Mouse (Mus musculus): ENCODE measurements at regions not wholly inside any gene's neighbourhood (a gene's known extent, or its start where the extent isn't known, plus 50 kb on each side); places are given as distances from the start of the nearest gene placed in this dataset.

- ChIA-PET POLR2A (no interaction called here), CTCF (no interaction called here)
- no peak for ATAC-seq
- no peaks in the 10 kb centered on the region for H3K27me3 ChIP-seq
- TF ChIP-seq CTCF (IDR thresholded peaks at IDR 0.05) = no peak
- in situ Hi-C loops (cut with MboI; ENCODE audit: low pct_unique_long_range_greater_than_20kb) = no loop called here
- no peak for DNase-seq (ENCODE audit: low read depth, low spot score)
These were observed 496.0 kb upstream of the 3110018I06Rik start for GRCm38 (mm10) chr12:106992421-106992820.

- ChIA-PET CTCF (no interaction called here), POLR2A (no interaction called here)
- H3K27me3 ChIP-seq = no peaks in the 10 kb centered on the region
- DNase-seq (ENCODE audit: low read depth, low spot score) (no peak), ATAC-seq (no peak)
- in situ Hi-C loops (cut with MboI; ENCODE audit: low pct_unique_long_range_greater_than_20kb) = no loop called here
- no peak for TF ChIP-seq CTCF (IDR thresholded peaks at IDR 0.05)
These were observed 495.4 kb upstream of the 3110018I06Rik start for GRCm38 (mm10) chr12:106993011-106993410.

DNA sequence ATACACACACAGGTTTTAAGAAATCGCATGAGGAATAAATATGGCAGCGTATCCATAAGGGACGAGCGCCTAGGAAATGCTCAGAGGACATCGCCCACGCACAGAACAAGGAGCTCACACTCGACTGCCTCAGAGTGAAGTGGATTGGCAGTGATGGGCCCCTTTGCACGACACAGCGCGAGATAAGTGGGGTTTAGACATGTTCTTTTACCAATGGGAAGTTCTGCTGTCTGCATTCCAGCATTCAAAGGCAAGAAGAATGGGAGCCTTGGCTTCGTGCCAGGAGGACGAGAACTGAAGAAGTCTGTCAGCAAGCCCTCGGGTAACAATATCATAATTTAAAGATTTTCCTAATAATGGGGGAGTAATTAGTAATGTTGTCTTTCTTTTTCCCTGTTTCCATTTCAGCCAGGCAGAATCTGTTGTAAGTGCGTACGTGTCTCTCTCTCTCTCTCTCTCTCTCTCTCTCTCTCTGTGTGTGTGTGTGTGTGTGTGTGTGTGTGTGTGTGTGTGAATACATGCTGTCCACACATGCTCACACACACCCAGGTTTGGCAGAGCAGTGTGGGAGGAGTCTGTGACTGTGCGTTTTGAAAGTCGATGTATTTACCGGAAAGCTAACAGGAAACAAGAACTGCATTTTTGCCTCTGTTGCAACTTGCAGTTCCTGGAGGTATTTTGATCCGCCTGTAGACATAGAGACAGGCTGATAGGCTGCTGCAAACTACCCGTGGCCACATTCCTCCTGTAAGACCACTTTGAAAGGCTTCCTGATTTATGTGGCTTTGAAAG lies 477.2 kb upstream of the 3110018I06Rik start:
- no peak for ATAC-seq
- CTCF ChIA-PET = no interaction called here
- POLR2A ChIA-PET = no interaction called here
- no peak for DNase-seq (ENCODE audit: low read depth, low spot score)
- no peak for TF ChIP-seq CTCF (IDR thresholded peaks at IDR 0.05)
- H3K27me3 ChIP-seq = no peaks in the 10 kb centered on the region
- in situ Hi-C loops (cut with MboI; ENCODE audit: low pct_unique_long_range_greater_than_20kb) = no loop called here

GRCm38 (mm10) chr12:107016801-107017200 lies 471.6 kb upstream of the 3110018I06Rik start:
- no peaks in the 10 kb centered on the region for H3K27me3 ChIP-seq
- TF ChIP-seq CTCF (IDR thresholded peaks at IDR 0.05) = no peak
- in situ Hi-C loops (cut with MboI; ENCODE audit: low pct_unique_long_range_greater_than_20kb) = no loop called here
- CTCF ChIA-PET = no interaction called here
- POLR2A ChIA-PET = no interaction called here
- ATAC-seq (no peak), DNase-seq (ENCODE audit: low read depth, low spot score) (no peak)

- ChIA-PET CTCF (no interaction called here), POLR2A (no interaction called here)
- H3K27me3 ChIP-seq = no peaks in the 10 kb centered on the region
- DNase-seq (ENCODE audit: low read depth, low spot score) (no peak), ATAC-seq (no peak)
- in situ Hi-C loops (cut with MboI; ENCODE audit: low pct_unique_long_range_greater_than_20kb) = no loop called here
- no peak for TF ChIP-seq CTCF (IDR thresholded peaks at IDR 0.05)
These were observed 466.6 kb upstream of the 3110018I06Rik start for GRCm38 (mm10) chr12:107021806-107022205.

DNA sequence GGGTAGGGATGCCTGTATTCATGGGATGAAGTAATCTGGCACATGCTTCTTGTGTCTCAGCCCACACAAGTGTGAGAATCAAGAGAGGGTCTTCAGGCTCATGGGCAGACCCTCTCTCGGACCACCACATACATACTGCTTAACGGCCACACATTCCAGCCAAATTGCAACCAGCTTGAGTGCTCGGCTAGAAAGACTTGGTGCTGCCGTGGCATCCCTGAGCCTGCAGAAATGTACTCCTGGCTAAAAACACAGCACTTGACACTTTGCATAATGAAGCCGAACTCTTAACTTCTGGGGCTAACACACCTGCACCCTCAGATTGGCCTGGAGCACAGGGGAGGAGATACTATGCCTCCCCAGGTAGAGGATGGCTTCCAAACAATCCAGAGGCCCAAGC lies 461.6 kb upstream of the 3110018I06Rik start:
- no peak for TF ChIP-seq CTCF (IDR thresholded peaks at IDR 0.05)
- ChIA-PET POLR2A (no interaction called here), CTCF (no interaction called here)
- no peak for ATAC-seq
- in situ Hi-C loops (cut with MboI; ENCODE audit: low pct_unique_long_range_greater_than_20kb) = no loop called here
- H3K27me3 ChIP-seq = no peaks in the 10 kb centered on the region
- DNase-seq (ENCODE audit: low read depth, low spot score) = no peak

DNA sequence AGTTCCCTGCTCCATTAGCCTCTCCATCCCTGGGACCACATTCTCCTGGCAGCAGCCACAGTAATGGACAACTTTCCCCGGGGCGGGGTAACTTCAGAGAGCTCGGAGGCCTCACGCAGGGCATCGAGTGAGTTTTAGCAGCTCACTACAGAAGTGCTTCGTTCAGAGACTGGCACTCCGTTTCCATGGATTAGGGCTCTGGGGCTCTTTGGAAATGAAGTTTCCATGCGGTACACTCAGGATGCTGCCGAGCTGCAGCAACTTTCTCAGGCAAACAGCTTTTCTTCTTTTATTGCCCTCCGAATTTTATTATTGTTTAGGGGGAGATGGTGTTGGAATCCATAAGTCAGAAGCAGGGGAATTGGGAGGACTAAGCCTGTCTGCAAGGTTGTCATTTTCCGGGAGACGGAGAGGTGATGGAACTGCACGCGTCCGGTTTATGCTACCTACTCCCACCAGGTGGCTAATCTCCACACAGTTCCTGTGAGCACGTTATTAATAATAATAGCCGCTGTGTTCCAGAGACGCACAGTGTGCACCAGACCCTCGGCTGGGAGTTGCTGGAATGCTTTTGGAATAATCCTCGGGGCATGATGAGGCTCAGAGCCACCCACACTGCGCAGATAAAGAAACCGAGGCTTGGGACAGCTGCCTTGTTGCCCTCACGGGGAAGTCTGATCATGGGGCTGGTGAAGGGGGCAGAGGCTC lies 460.4 kb upstream of the 3110018I06Rik start:
- ATAC-seq (no peak), DNase-seq (ENCODE audit: low read depth, low spot score) (no peak)
- no peaks in the 10 kb centered on the region for H3K27me3 ChIP-seq
- TF ChIP-seq CTCF (IDR thresholded peaks at IDR 0.05) = no peak
- in situ Hi-C loops (cut with MboI; ENCODE audit: low pct_unique_long_range_greater_than_20kb) = no loop called here
- ChIA-PET CTCF (no interaction called here), POLR2A (no interaction called here)

GRCm38 (mm10) chr12:107028985-107029384 lies 459.4 kb upstream of the 3110018I06Rik start:
- POLR2A ChIA-PET = no interaction called here
- DNase-seq (ENCODE audit: low read depth, low spot score) (no peak), ATAC-seq (no peak)
- CTCF ChIA-PET = no interaction called here
- H3K27me3 ChIP-seq = no peaks in the 10 kb centered on the region
- no peak for TF ChIP-seq CTCF (IDR thresholded peaks at IDR 0.05)
- in situ Hi-C loops (cut with MboI; ENCODE audit: low pct_unique_long_range_greater_than_20kb) = no loop called here

DNA sequence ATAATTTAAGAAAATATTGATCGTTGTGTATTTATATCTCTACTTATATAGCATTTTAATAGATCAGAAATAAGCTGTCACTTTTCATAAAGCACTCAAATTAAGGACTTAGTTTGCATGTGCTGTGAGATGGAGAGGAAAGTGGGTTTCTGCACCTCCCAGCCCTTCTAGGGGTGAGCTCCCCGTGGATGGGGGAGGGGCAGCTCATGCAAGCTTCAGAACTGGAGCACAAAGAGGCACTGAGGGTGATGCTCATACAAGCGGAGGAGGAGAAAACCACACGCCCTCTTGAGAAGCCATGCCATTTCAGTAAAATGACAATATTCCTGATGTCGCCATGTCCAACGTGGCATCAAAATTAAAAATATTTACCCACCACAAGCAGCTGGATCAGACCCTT lies 452.1 kb upstream of the 3110018I06Rik start:
- ChIA-PET POLR2A (no interaction called here), CTCF (no interaction called here)
- no peaks in the 10 kb centered on the region for H3K27me3 ChIP-seq
- TF ChIP-seq CTCF (IDR thresholded peaks at IDR 0.05) = no peak
- DNase-seq (ENCODE audit: low read depth, low spot score) = no peak
- no peak for ATAC-seq
- in situ Hi-C loops (cut with MboI; ENCODE audit: low pct_unique_long_range_greater_than_20kb) = no loop called here

DNA sequence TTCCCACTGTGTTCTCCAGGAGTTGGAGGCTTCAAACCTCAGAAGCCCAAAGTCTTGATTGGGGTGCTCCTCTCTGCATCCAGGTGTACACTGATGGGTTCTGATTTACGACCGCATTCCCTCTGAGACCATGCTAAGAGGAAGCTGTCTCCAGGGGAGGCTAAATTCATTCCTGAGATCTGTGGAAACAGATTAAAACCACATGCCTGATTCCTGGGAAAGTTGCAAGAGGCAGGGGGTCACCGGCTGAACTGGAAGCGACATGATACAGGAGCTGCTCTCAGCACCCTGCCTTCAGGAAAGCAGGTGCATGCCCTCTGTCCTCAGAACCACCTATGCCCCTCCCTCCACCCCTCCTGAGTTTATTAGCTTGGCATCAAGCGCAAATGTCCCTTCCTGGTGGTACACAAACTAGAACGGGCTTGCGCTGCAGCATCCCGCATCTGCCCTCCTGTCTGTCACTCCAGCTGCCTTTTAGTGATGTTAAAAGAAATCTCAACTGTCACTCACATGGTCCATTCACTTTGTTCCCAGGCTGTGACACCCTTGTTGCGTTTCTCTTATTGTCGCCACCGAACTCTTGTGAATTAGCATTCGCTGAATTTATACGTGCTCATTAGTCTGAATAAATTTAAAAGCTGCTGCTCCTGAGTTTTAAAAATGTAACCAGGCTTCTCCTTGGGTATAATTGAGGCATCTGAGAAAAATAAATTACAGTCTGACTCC lies 446.3 kb upstream of the 3110018I06Rik start:
- ChIA-PET CTCF (no interaction called here), POLR2A (no interaction called here)
- DNase-seq (ENCODE audit: low read depth, low spot score) (no peak), ATAC-seq (no peak)
- H3K27me3 ChIP-seq = no peaks in the 10 kb centered on the region
- in situ Hi-C loops (cut with MboI; ENCODE audit: low pct_unique_long_range_greater_than_20kb) = no loop called here
- no peak for TF ChIP-seq CTCF (IDR thresholded peaks at IDR 0.05)

GRCm38 (mm10) chr12:107046496-107046895 lies 441.9 kb upstream of the 3110018I06Rik start:
- TF ChIP-seq CTCF (IDR thresholded peaks at IDR 0.05) = no peak
- H3K27me3 ChIP-seq = no peaks in the 10 kb centered on the region
- no peak for DNase-seq (ENCODE audit: low read depth, low spot score)
- in situ Hi-C loops (cut with MboI; ENCODE audit: low pct_unique_long_range_greater_than_20kb) = no loop called here
- POLR2A ChIA-PET = no interaction called here
- no peak for ATAC-seq
- CTCF ChIA-PET = no interaction called here

Measured in Patski (cell line).